16 mouse cellular contexts compared by ENCODE assay signal in the genomic region with DNA sequence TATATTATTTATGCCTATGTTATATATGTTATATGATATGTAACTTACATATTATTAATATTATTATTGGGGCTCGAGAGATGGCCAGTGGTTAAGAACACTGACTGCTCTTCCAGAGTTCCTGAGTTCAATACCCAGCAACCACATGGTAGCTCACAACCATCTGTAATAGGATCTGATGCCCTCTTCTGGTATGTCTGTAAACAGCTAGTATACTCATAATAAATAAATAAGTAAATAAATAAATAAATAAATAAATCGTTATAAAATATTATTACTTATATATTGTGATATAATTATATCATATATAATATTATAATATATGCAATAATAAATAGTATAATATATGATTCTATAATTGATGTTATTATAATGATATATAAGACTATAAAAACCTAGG.
"Had no signal": no experiment of that assay in that cellular context is flagged by ENCODE, and none has a peak within 500 bp of the region (broad histone marks: within the 10 kb centered on the region; RNA-seq: fewer than 3 reads in every experiment).

No protein-coding gene starts in this region.

- H3K4me3 ChIP-seq: midbrain, embryonic 10.5 days; midbrain, embryonic 13.5 days; midbrain, embryonic 15.5 days; myocyte; neural tube, embryonic 13.5 days; neural tube, embryonic 15.5 days had no signal

- DNase-seq: lung, adult 18-20 months; lung, embryonic 14.5 days; lung, postnatal 10 days; lung, postnatal 4 days; retina, postnatal 1 day; right cerebral cortex, adult 18-20 months; right cerebral cortex, postnatal 25 days; right cerebral cortex, postnatal 4 days; spleen, adult 18-20 months; thymus, adult 18-20 months had no signal

- H3K9ac ChIP-seq: lung, embryonic 14.5 days; midbrain, embryonic 13.5 days; midbrain, embryonic 15.5 days; neural tube, embryonic 13.5 days; neural tube, embryonic 15.5 days had no signal

- H3K27ac ChIP-seq: midbrain, embryonic 10.5 days; midbrain, embryonic 13.5 days; midbrain, embryonic 15.5 days; neural tube, embryonic 13.5 days; neural tube, embryonic 15.5 days had no signal

- H3K4me1 ChIP-seq: midbrain, embryonic 10.5 days; midbrain, embryonic 13.5 days; midbrain, embryonic 15.5 days; neural tube, embryonic 15.5 days had no signal

- H3K4me2 ChIP-seq: lung, embryonic 14.5 days; midbrain, embryonic 13.5 days; midbrain, embryonic 15.5 days; neural tube, embryonic 13.5 days; neural tube, embryonic 15.5 days had no signal

- ATAC-seq: midbrain, embryonic 13.5 days; midbrain, embryonic 15.5 days had no signal

- H3K27me3 ChIP-seq: midbrain, embryonic 13.5 days; midbrain, embryonic 15.5 days; neural tube, embryonic 13.5 days; neural tube, embryonic 15.5 days had no signal

- H3K9me3 ChIP-seq: midbrain, embryonic 10.5 days; midbrain, embryonic 13.5 days; midbrain, embryonic 15.5 days; neural tube, embryonic 13.5 days; neural tube, embryonic 15.5 days had no signal
